Mouse (Mus musculus) CH12.LX (cell line): ENCODE measurements around the gene Gm19345.
A peak's percentile ranks its signal among the peaks of the same experiment; 100 is the strongest.

Experiments used
- BHLHE40 ChIP-seq: IDR thresholded peaks from 2 replicates; pipeline ENCODE4 v1.6.1; 2011; ENCODE audit warnings: mild to moderate bottlenecking, low read depth, low read length, improper control_type of control experiment
- CTCF ChIP-seq, 2 experiments: IDR thresholded peaks in 1 of 2; conservative IDR thresholded peaks in 1 of 2; 2 replicates each; pipeline ENCODE4 v1.5.1; 2011 to 2012; ENCODE audit warnings: low read depth in 2 of 2, low read length in 2 of 2, improper control_type of control experiment in 1 of 2, inconsistent platforms in 1 of 2, mild to moderate bottlenecking in 1 of 2, moderate library complexity in 1 of 2
- EP300 ChIP-seq: IDR thresholded peaks from 2 replicates; pipeline ENCODE4 v1.6.1; 2011; ENCODE audit warnings: low read length, improper control_type of control experiment
- GABPA ChIP-seq: IDR thresholded peaks from 2 replicates; pipeline ENCODE4 v1.6.1; 2012; ENCODE audit warnings: low read depth, low read length, improper control_type of control experiment, inconsistent platforms; ENCODE audit not compliant: insufficient replicate concordance
- POLR2A ChIP-seq: IDR thresholded peaks from 2 replicates; pipeline ENCODE4 v1.6.1; 2011; ENCODE audit warnings: low read depth, mild to moderate bottlenecking, improper control_type of control experiment, low read length
- SIN3A ChIP-seq: IDR thresholded peaks from 2 replicates; pipeline ENCODE4 v1.6.1; 2012; ENCODE audit warnings: low read length, improper control_type of control experiment, inconsistent platforms
- SMC3 ChIP-seq: IDR thresholded peaks from 2 replicates; pipeline ENCODE4 v1.6.1; 2011; ENCODE audit warnings: low read depth, low read length, improper control_type of control experiment
- UBTF ChIP-seq: IDR thresholded peaks from 2 replicates; pipeline ENCODE4 v1.6.1; 2012; ENCODE audit warnings: low read depth, mild to moderate bottlenecking, inconsistent platforms, low read length, improper control_type of control experiment, moderate library complexity
- USF2 ChIP-seq: conservative IDR thresholded peaks from 2 replicates; pipeline ENCODE4 v1.6.1; 2011; ENCODE audit warnings: low read depth, low read length, improper control_type of control experiment
- ZC3H11A ChIP-seq: IDR thresholded peaks from 2 replicates; pipeline ENCODE4 v1.6.1; 2012; ENCODE audit warnings: low read depth, mild to moderate bottlenecking, inconsistent platforms, low read length, improper control_type of control experiment

DNA sequence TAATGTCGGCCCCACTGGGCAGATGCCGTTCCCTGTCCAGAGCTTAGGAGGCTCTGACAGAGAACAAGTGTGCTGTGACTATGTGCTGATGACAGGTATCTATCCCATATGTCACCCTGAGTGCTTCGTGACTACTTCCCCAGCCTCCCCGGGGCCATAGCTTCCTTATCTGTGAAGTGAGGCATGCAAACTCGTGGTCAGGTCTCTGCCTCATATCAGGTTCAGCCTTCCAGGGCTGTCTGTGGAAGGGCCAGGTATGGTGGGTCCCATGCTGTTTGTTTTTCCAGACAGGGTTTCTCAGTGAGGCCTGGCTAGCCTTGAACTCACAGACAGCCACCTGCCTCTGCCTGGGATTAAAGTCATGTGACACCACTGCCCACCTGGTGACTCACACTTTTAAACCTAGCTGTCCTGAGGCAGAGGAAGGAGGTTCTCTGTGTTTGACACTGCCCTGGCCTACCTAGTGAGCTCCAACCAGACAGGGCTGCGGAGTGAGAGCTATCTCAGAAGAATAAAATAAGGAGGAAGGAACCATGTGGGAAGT is 38.2 kb upstream of the Gm19345 start:
- TF ChIP-seq SIN3A (no peak), CTCF (conservative IDR thresholded peaks at IDR 0.05 in 1 of 2, IDR thresholded peaks at IDR 0.05 in 1 of 2; ENCODE audit: low read depth in 2 of 2, low read length in 2 of 2) (no peak), POLR2A (no peak), BHLHE40 (peak; percentile 52), GABPA (no peak), SMC3 (no peak), EP300 (no peak), USF2 (no peak), UBTF (no peak), ZC3H11A (no peak)
